Mouse (Mus musculus) forelimb bud, embryonic 11.5 days (tissue): ENCODE measurements around the gene Zcchc17.

ENCODE experiments used
- DNase-seq: peaks from one replicate; pipeline ENCODE4 v3.0.0-alpha.2; 2012; ENCODE audit warnings: low read depth, low spot score

Gene Zcchc17

DNA sequence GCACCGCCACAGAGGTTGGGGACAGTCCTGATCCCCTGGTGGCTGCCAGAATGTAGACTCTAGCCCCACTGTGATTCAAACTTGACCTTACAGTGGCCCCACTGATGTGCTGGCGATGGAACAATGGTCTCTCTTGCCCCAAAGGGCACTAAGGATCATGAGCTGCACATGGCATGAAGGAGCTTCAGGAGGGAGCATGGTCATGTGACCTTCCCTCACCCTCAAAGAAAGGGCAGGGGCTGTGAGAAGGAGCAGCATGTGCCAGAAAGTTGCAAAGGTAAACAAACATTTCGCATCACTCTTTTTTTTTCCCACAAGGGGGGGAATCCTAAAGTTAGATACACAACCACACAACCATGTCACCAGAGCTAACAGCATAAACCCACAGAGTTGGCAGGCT is 41.6 kb downstream of the Zcchc17 start:
- DNase-seq = no peak

DNA sequence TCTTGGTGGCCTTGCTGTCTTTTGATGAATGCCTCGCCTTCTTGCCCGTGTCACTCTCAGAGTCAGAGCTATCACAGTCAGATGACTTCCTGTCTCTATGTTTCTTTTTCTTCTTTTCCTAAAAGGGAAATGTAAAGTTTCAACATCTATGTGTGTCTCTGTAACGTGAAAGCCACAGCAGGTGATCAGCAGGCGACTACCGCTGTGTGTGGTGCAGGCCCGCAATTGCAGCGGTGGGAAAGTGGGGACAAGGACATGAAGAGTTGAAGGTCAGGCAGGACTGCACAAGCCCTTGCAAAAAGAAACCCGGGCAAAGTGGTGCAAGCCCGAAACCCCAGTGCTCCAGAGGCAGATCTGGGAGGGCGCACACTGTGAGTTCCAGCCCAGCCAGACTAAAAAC is 43.1 kb downstream of the Zcchc17 start:
- DNase-seq = no peak

GRCm38 (mm10) chr4:130315771-130316527 is 43.8 kb downstream of the Zcchc17 start:
- no peak for DNase-seq

DNA sequence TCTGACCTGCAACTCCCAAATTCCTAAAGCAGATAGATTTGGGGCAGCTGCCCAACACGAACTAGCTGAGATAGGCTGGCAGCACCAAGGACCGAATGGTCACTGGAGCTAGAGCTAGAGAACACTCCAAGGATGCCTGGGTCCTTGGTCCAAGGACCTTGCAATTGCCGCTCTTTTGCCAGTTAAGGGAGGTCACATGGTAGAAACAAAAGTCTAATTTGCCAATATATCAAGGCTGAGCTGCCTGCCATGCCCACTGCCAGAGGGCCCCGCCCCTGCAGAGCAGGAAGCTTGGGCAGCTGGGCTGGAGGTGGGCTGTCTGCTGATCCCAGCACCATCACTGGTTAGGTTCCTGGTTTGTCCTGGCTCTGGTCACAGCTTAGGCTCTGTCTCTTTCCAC is 46.2 kb downstream of the Zcchc17 start:
- DNase-seq = no peak

GRCm38 (mm10) chr4:130312526-130312925 is 47.2 kb downstream of the Zcchc17 start:
- DNase-seq = no peak

- no peak for DNase-seq
These were observed 50.5 kb downstream of the Zcchc17 start for GRCm38 (mm10) chr4:130309254-130309653.

DNA sequence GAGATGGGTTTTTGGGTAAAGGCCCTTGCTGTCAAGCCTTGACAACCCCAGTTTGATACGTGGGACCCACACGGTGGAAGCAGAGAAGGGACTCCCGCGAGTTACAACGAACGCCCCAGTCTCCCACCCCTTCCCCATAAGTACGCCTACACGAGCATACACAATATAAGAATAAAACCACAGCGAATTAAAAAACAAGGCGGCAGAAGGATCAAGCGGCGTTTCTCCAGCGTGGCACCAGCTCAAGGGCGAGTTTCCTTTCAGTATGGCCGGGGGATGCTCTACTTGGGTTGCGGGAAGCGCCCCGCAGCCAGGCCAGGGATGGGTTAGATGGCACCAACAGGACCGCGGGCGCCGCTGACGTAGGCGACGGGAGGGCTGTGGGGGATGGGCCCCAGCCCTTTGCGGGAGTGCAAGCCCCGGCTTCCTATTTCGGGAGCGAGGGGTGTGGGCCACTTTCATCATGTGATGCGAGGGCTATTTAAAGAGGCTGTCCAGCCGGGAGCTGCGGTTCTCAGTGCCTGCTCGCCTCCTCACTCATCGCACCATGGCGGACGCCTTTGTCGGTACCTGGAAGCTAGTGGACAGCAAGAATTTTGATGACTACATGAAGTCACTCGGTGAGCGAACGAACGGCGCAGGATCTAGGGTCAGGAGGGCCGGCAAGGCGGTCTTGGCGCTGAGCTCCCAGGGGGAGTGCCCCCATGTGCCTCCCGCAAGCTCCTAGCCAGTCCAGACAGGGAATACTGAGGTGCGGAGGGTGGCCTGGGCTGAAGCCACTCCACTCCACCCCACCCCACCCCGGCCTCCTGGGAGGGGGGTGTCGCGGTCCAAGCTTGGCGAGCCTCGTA is 51.3 kb downstream of the Zcchc17 start, which contains the start of the genes Fabp3 and Gm10570:
Fabp3 (plus strand) TSS at position 365 of the 851 bp plus-strand sequence.
Gm10570 (minus strand) TSS at position 444 of the 851 bp plus-strand sequence.
- DNase-seq = peak; percentile 40

DNA sequence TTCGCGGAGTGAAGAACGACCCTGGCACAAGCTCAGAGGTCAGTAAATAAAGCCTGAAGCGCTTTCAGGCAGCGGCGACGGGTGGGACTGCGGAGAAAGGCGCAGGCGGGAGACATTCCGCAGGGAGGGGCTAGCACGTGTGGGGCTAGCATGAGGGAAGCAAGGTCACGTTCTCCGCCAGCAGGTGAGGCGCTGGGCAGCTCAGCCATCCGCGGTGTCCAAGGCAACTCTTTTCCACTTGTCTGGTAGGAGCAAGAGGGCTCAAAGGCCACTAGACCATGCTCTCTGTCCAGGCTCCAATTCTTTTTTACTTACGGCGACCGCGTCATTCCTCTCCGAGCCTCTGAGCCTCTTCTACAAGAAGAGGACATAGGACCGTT is 51.9 kb downstream of the Zcchc17 start:
- DNase-seq = peak; percentile 57

- no peak for DNase-seq
These were observed 52.7 kb downstream of the Zcchc17 start for GRCm38 (mm10) chr4:130306796-130307630.

- DNase-seq = no peak
These were observed 55.0 kb downstream of the Zcchc17 start for GRCm38 (mm10) chr4:130304746-130305145.

GRCm38 (mm10) chr4:130302285-130302870 is 57.4 kb downstream of the Zcchc17 start:
- DNase-seq = no peak

DNA sequence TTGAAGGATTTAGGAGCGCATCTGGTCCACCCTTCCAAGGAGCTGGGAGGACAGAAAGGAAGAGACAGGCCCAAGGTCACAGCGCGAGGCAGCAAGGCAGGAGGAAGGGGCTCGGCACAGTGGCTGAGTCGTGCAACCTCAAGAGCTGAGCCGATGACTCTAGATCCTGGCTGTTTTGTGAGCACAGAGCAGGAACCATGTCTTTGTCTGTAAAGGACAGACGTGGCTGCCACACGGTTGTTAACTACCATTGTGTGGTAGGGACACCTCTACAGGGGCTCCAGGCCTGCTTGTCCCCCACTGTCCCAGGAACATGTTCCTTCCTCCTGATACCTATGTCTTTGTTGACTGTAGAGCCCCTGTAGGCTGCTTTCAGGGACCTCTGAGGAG is 60.1 kb downstream of the Zcchc17 start:
- DNase-seq = no peak

DNA sequence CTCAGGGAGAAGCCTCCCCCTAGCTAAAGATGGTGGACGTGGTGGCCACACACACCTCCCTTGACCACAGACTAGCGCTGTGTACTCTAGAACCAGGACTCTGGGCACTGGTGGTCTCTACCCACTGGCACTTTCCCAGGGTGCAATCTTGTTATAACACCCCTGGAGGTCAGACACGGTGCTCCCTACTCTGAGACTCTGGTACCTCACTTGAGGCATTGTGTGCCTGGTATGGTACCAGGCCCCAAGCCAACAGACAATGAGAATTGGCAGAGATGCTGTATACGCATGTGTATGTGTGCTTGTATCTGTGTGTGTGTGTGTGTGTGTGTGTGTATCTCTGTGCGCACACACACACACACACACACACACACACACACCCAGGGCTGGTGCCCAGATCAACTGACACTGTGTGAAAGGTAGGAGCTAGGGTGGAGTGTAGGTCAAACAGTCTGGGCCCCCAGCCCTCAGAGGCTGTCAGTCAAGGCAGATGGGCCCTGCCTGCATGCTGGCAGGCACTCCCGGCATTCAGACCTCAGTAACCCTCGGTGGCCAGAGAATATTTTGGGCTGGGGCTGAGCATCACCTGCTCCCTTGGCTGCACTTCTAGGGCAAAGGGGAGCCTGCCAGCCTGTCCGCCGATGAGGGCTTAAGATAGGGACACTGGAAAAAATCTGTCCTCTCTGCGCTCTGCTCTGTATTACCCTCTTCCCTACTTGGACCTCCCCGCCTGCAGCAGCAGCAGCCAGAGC is 60.7 kb downstream of the Zcchc17 start:
- no peak for DNase-seq

- peak; percentile 52 for DNase-seq
These were observed 62.6 kb downstream of the Zcchc17 start for GRCm38 (mm10) chr4:130297123-130297529.

- no peak for DNase-seq
These were observed 63.3 kb downstream of the Zcchc17 start for GRCm38 (mm10) chr4:130296243-130296965.

DNA sequence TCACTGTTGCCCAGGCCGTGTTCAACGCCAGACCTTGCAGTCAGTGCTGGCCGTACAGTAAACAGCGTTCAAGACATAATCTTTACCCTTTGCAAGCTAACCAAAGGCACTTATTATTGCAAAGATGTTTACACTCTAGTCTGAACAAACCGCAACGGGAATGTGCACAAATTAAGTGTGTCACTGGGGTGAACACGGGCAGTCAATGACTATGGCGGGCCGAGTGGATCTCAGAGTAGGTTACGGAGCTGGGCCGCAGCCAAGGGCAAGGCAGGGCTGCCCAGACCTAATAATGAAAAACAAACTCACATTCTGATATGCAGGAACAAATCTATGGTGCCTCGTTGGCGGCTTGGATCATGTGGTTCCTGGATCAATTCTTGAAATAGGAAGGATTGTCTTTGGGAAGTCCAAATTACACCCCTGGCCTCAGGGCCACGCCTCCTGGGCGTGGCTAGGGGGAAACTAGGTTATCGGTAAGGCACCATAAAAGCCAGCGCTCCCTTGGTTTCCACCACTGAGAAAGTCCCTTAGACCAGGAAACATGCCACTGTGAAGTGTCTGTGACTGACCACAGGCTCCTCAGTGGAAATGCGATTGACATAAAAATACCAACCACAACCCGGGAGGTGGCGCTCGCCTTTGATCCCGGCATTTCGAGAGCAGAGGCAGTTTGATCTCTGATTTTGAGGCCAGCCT is 64.5 kb downstream of the Zcchc17 start:
- peak; percentile 53 for DNase-seq

- no peak for DNase-seq
These were observed 65.2 kb downstream of the Zcchc17 start for GRCm38 (mm10) chr4:130294513-130294912.

GRCm38 (mm10) chr4:130292271-130292670 is 67.5 kb downstream of the Zcchc17 start:
- peak; percentile 85 for DNase-seq

GRCm38 (mm10) chr4:130289824-130290223 is 69.9 kb downstream of the Zcchc17 start:
- no peak for DNase-seq
